Mouse (Mus musculus): Measurements from ENCODE around the gene Rbm12. TPM values are rescaled to one million over a fixed set of nuclear protein-coding genes. Genes with fewer than 3 reads are reported as not detected.
"Not testable (repeated sequence)": the region's sequence is repeated elsewhere in the genome, so short reads cannot be mapped to it uniquely, and the experiment has no call there.

Rbm12 gene
- total RNA-seq (2021): 10 to 100 TPM; 21.9 to 29.4 TPM
- long read RNA-seq, experiment 1, full-length matches to known transcripts: 3 of 8 reads
- long read RNA-seq, experiment 1, partial matches to known transcripts: 0 of 8 reads
- long read RNA-seq, experiment 1, other reads (novel, unspliced or antisense): 5 of 8 reads
- long read RNA-seq, experiment 2, full-length matches to known transcripts: 3 of 3 reads
- long read RNA-seq, experiment 2, partial matches to known transcripts: 0 of 3 reads
- long read RNA-seq, experiment 2, other reads (novel, unspliced or antisense): 0 of 3 reads

DNA sequence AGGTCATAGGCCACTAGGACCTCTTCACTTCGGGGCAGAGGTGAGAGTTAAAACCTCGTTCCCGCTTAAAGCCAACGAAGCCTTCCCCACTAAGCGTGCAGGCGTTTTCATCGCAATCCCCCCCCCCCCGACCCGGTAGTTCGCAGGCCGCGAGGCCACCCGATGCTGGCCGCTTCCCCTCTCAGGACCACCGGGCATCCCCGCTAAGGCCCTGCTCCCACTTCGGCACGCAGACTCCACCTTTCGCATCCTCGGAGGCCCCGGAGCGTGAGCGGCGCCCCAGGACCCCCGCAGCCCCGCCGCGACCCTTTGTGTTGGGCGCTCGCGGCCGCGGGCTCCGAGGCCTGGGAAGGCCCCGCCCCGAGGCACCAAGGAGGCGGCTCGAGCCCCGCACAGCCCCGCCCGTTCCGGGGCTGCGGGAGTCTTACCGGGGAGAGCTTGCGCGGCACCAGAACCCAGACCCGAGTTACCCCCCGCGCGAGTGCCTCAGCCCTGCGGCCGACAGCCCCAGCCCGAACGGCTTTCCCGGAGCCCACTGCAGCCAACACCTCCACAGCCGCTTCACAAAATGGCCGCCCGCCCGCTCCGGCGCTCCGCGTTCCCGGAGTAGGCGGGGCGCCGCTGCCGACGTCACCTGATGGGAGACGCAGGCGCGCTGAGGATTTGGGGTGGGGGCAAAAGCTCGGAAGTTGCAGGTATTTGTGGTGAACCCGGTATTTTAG is at the start of gene Rbm12, which contains the start of gene Cpne1:
TSS of gene Rbm12 (minus strand) at position 621 of the 722 bp plus-strand sequence.
TSS of gene Cpne1 (minus strand) at position 608 of the 722 bp plus-strand sequence.
- peak; percentile 94 to 96 for DNase-seq

DNA sequence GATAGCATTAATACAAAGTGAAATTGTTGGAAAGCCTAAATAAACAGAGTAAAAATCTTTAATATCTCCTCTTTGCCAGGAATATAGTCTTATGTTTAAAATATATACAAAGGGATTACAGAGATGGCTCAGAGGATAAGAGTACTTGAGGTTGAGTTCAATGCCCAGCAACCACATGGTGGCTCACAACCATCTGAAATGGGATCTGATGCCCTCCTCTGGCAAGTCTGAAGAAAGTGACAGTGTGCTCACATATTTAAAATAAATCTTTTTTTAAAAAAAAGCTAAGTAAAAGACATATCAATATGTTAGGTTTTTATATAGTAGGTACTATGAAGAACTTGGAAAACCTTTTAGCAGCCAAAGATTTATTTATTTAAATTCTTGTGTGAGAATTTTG is 39.8 kb upstream of the Rbm12 start:
- no peak for DNase-seq

DNA sequence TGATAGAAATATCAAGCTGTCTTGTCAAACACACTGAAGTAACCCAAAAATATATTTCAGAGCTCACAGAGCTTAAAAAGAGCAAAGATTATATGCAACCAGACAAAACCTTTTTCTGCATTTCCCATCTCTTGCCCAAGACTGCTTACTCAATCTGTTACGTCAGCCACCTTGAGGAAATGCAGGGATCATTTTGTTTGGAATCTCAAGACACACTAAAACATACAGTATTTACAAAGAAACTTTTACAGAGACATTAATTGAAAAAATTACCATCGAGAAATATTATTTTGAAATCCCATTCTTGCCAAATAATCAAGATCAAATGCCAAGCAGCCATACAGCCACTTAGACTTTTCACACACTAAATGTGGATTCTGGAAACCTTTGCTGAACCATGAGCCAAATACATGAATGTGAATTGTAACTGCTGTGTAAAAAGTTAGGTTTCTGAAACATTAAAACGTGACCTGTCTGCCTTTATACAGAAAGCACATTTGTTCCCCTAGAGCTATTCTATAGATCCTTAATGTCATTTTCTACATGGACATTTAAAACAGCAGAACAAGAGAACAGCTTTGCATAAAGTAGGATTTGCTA is 35.6 kb upstream of the Rbm12 start:
- DNase-seq: peak in 1 of 2 experiments; percentile 7

DNA sequence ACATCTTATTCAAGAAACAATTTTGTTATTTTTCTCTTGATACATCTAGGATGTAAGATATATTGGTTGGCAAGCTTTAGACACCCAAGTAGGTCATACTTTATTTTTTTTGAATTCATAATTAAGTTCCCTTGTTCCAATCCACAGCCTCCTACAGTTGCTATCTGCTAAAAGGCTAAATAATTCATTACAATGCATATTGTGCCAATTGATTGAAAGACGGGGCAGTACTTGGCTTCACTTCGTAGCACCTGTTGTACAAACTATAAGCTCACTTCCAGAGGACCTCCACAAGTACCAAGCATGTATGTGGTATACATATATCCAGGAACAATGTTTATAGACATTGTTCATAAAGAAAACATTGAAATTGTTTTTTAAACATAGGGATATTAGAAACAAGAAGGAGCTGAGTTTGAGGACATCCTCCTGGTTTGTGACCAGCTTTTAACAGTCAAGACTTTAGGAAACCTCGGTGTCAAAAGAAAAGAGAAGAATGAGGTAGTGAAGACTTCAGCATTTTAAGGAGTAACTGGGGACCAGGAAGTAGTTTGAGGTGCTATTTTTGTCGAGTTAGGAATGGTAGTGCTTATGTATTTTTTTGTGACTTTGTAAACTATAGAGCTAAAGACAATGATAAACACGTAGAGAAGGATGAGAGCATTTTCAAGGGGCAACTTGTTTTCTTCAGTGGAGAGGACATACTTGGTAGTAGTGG is 34.7 kb upstream of the Rbm12 start:
- no peak for DNase-seq

DNA sequence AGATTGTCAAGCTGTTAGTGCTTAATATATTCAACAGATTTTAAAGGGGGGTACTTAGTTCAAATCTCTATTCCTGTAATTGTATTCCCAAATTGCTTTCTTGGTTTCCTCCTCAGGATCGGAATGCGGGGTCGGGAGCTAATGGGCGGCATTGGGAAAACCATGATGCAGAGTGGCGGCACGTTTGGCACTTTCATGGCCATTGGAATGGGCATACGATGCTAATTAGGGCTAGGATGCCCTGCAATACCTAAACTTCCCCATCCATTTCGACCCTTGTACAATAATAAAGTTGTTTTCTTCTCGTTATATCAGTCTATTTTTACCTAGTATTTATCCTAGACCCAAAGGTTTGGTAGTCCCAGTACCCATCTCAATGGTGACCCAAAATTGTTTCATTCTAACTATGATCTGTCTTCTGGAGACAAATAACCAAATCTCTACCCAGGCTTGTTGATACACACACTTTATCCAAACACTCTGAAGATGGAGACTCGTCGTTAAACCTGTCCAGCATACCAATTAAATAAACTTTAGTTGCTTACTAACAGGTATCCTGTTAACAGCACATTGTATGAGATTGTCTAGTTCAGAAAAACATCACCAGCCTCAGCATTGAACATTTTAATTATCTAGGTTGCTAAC is 33.8 kb upstream of the Rbm12 start:
- no peak for DNase-seq

DNA sequence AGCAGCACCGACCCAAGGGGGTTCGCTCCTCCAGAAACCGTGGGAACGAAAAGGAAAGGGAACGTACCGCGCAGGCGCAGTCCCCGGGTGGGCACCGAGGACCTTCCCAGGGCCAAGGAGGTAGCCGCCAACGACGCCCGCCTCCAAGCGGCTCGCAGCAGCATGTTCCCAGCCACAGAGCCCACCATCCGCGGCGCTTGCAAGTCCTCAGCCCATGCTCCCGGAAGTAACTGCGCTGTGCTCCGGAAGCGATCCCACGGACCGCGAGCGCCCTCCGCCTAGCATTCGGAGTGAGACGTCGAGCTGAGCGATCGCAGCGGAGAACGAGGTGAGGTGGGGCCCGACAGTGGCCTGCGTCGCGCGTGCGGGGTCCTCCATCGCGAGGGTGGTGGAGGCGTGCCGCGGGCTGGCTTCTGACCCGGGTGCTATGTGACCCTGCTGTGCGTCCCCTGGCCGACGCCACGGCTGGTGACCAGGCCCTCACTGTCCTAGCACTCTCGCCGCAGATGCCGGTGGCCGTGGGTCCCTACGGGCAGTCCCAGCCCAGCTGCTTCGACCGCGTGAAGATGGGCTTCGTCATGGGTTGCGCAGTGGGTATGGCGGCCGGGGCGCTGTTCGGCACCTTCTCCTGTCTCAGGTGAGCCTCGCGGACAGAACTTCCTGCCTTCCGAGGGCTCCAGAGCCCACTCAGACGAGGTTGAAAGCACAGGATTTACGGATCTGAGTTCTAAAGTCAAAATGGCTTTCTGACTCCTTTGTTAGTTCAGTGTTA is 32.4 kb upstream of the Rbm12 start, which contains the start of the genes Romo1 and Nfs1:
TSS of gene Romo1 (plus strand) at position 87 of the 772 bp plus-strand sequence.
TSS of gene Nfs1 (minus strand) at position 234 of the 772 bp plus-strand sequence.
- DNase-seq: peak; percentile 95

DNA sequence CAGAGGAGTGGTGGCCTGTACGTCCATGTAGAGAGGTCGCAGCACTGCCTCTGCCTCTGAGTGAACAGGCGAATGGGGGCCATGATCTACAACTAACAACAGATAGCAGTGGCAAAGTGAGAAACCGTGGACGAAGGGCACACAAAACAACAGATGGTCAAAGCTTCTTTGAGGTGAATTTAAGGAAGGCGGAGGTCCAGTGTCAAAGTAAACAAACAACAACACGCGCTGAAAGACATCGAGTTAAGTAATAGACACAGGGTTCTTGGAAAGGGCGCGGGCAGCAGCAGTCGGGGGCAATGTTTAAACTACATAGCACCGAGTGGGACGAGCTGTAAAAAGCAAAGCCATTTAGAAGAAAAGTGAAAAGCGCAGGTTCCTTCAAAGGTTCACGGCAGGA is 31.6 kb upstream of the Rbm12 start:
- peak in 1 of 2 experiments; percentile 4 for DNase-seq

DNA sequence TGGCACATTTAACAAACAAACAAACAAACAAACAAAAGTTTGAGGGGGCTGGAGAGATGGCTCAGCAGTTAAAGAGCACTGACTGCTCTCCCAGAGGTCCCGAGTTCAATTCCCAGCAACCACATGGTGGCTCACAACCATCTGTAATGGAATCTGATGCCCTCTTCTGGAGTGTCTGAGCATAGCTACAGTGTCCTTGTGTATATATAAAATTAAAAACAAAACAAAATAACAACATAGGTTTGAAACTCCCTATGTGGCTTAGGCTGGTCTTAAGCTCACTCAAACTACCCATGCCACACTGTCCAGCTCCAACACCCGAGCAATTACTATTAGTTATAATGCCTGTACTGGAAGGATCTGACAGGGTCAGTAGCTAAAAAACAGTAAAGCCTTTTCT is 31.0 kb upstream of the Rbm12 start:
- no peak for DNase-seq

DNA sequence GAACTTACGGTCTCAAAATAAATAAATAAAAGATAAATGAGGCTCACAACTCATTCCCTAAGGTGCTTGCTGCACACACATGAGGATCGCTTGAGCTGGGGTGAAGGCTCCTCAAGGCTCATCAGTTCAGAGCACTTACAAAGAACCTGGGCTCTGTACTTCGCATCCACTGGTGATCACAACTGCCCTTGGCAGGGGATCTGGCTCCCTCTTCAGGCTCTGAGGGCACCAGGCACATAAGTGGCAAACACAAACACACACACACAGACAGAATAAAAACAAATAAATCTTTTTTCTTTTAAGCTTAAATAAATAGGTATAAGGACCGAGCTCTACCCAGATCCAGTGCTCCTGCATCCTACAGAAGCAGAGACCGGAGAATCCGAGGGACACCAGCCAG is 23.9 kb upstream of the Rbm12 start:
- DNase-seq: no peak

DNA sequence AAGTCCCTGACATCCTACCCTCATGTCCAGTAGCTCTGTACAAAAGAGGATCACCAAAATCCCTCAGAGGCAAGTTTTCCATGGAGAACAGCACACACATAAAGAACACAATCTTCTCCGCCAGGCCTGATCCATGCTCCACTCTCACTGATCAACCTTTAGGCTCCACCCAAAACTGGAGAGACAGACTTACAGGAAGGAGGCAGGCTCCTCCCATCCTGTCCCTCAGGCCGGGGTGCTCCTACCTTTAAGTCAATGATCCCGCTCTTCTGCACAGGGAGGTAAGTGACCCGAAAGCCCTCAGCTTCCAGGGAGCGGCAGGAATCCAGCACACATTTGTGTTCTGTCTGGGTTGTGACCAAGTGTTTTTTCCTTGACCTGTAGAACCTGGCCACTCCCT is 22.4 kb upstream of the Rbm12 start:
- no peak for DNase-seq

DNA sequence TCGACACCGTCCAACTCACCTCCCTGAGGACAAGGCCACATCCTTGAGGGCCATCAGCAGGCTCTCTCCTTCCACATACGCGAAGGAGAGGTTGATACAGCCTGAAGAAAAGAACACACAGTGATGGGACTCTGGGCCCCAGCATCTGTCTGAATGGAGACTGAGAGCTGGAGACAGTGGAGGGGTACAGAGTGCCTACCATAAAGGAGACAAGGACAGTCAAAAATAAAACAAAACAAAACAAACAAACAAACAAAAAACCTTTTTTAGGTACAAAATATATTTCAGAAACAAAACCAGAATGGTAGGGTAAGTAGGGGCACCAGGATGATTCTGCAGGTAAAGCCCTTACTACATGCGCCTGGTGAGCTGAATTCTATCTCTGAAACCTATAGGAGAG is 15.2 kb upstream of the Rbm12 start, which contains the start of gene Gm28036:
TSS of gene Gm28036 (minus strand) at position 101 of the 400 bp plus-strand sequence.
- DNase-seq: no peak

DNA sequence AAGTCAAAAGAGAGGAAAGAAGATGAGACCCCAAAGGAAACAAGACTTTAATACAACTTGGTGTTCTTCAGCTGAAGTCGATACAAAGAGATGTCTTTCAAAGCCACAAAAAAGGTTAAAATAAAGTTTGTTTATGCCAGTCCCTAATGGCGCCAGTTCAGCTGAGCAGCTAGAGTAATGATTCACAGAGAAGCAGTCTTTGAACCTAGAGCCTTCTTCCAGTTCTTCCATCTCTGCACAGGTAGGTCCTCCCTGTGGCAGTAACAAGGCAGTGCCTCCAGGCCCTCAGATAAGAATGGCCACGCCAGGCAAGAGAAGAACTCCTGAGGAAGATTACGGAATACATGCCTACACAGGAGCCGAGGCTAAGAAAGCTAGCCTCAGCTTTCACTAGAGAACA is 12.0 kb upstream of the Rbm12 start:
- DNase-seq: no peak

DNA sequence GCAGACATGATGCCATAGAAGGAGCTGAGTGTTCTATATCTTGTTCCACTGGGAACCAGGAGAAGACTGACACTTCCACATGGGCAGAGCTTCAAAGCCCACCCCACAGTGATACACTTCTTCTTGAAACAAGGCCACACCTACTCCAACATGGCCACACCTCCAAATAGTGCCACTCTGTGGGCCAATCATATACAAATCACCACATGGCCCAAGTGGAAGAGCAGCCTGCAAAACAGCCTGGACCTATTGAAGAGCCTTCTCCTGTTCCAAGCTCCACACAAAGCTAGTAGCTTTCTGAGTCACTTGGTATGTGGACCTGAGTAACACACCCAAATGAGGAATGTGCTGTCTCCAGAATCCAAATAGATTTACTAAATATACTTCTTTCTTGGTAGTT is 7.8 kb upstream of the Rbm12 start:
- no peak for DNase-seq

DNA sequence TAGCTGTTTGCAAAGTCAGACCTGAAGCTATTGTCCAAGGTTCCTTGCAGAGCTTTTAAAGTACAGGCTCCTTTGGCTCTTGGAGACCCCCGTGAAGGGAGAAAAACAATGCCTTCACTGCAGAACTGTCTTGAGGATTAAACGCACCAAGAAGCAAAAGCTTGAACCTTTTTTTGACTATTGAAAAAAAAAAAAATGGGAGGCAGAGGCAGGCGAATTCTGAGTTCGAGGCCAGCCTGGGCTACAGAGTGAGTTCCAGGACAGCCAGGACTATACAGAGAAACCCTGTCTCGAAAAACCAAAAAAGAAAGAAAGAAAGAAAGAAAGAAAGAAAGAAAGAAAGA is 274 bp upstream of the Rbm12 start:
- DNase-seq: not testable (repeated sequence)

DNA sequence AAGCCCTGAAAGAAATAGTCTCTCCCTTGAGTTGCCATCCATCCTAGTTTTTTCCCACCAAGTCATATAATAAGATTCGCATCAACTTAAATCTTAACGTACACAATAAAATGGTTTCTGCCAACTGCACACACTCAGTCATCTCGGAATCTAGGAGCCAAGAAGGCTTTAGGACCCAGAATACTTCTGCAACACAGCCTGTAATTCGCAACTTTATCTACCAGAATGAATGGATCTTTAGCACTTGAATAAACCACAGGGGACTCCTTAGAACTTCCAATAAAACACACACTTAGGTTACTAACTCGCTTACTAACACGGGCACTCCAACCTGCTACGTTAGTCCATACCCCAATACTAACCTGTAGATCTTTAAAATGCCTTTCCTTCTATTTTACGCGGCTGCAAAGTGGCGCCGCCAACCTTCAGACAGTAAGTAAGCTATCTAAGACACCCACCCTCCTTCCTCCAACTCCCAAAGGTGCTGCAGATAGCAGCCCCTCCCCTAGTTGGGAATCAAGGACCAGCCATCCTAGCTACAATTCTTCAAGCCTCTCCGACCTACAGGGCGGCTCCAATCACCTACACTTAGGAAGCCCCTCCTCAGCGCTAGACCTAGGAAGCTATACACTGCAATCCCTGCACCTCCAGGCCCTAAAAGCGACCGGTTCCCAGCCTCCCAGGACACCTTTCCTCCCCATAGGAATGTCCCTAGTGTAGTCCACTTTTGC is 986 bp downstream of the Rbm12 start:
- peak in 1 of 2 experiments; percentile 5 for DNase-seq

DNA sequence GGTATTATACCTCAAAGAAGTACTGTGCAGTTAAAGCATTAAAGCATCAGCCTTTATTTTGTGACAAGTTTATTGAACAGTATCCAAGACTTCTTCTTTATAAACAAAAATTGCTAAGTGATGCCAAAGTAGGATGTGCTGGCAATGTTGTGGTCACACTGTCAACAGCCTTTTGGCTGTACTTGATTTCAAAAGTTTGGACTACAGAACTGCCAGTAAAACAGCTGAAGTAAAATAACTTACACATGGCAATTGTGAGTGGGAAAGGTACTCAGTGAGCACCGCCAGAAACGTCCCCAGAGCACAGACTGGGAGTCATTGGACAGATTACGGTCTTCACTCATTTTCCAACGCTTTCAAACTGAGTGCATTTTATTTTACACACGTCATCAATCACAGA is 19.9 kb downstream of the Rbm12 start:
- DNase-seq: no peak

DNA sequence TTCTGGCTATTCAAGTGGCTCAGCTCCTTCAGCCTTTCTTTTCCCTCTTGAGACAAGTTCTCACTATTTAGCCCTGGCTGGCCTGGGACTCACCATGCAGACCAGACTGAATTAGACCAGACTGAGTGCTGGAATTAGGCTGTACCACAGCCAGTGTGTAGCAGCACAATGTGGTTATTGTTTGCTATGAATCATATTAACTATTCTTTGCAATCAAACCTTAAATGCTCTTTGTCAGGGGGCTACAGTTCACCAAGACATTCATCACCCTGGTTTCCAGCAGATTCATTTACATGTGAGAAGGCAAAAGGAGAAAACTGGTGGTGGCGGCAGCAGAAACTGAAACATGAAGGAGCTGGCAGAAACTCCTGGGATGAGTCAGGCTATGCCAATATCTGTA is 22.0 kb downstream of the Rbm12 start:
- no peak for DNase-seq

DNA sequence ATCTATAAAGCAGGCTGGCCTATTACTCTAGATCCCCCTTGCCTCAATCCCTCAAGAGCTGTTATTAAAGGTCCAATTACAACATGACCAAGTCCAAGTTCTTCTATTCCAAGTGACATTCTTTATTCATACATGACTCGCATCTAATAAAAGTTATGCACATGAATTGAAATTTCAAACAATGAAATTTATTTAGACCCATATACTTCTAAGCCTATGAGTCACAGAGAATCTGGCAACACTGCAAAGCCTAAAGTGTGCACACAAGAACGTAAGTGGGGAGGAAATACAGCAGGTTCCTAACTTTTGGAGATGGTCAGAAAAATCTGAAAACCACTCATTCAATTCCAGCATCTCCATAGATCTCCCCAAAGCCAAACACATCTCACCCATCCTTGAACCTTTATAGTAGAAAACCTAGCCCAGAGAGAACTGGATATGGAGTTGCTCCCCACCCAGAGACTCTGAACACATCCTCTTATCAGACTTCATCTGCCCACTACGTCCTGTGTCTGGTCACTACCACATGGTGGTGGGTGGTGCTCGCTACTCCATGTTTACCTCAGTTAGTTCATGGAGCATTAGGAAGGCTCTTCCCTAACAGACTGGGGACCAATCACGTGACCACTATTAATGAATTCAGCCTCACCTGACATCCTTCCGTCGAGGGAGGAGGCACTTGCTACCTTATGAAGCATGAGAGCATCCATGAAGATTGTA is 24.2 kb downstream of the Rbm12 start:
- DNase-seq: no peak

DNA sequence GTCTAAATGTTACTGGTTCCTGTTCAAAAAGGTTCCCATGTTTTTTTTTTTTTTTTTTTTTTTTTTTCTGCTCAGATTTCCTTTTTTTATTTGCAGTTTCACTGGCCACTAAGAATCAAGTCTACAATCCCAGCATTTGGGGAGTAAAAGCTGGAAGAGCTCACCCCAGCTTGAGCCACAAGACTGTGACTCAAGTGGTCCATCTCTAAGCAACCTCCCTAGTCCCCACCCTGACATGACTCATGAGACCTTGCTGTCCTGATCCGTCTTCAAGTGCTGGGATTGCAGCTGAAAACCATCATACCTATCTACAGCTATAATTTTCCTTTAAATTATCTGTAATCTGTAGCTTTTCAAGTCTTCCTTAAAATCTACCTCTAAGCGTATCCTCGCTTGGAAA is 27.2 kb downstream of the Rbm12 start:
- DNase-seq: peak in 1 of 2 experiments; percentile 44

DNA sequence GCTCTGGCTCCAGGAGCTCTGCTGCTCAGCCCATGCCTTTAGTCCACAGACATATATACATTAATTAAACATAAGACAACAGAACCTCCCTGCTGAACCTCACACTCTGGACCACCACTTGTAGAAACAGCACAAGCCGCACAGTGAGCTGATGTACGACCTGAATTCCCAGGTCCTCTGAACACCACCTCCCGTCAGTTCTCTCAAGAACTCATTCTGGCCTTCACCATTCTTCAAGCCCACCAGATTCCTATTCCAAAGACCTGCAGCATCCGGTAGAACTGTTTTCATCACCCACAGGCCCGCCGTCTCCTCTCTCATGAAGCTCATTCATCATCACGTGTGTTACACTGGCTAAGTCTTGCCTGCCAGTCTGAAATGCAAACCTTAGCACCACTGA is 31.4 kb downstream of the Rbm12 start:
- no peak for DNase-seq
